Mouse (Mus musculus) megakaryocyte-erythroid progenitor cell, adult 5 weeks (primary cell): Measurements from ENCODE around the gene Ppp4c. TPM values are rescaled to one million over a fixed set of nuclear protein-coding genes. Genes with fewer than 3 reads are reported as not detected.

Experiments used
- polyA plus RNA-seq: library from polyadenylated mRNA; stranded (reverse); fragments of >175 nt; gene quantifications from 2 replicates; pipeline ENCODE4 v1.2.3, GENCODE M21; 2012

Gene Ppp4c
- polyA plus RNA-seq: 163 and 164 TPM in 2 replicates

GRCm38 (mm10) chr7:126791851-126792720 is at the start of gene Ppp4c:
TSS of gene Ppp4c (minus strand) at chr7:126792496.

GRCm38 (mm10) chr7:126831539-126831938 is 39.2 kb upstream of the Ppp4c start, which contains the start of gene 4930451I11Rik:
TSS of gene 4930451I11Rik (minus strand) at chr7:126831639.

GRCm38 (mm10) chr7:126797411-126798126 is 5.3 kb upstream of the Ppp4c start, which contains the start of gene Fam57b:
TSS of gene Fam57b (plus strand) at chr7:126797668.

GRCm38 (mm10) chr7:126780971-126781635 is 11.2 kb downstream of the Ppp4c start, which contains the start of gene Tbx6:
TSS of gene Tbx6 (plus strand) at chr7:126781483.

GRCm38 (mm10) chr7:126776598-126777057 is 15.7 kb downstream of the Ppp4c start, which contains the start of gene Ypel3:
TSS of gene Ypel3 (plus strand) at chr7:126776955.

GRCm38 (mm10) chr7:126766201-126766600 is 26.1 kb downstream of the Ppp4c start, which contains the start of gene Gdpd3:
TSS of gene Gdpd3 (plus strand) at chr7:126766334.

GRCm38 (mm10) chr7:126759050-126759671 is 33.1 kb downstream of the Ppp4c start, which contains the start of gene Mapk3:
TSS of gene Mapk3 (plus strand) at chr7:126759601.

Other genes with a start within 250 kb of the Ppp4c start
- 74.2 and 91.5 TPM in 2 replicates for gene Eif3c, start 226.1 kb downstream of the Ppp4c start, polyA plus RNA-seq
- 22.0 and 22.6 TPM in 2 replicates for gene Apobr, start 207.6 kb downstream of the Ppp4c start, polyA plus RNA-seq
- 20.1 and 24.7 TPM in 2 replicates for gene Cln3, start 206.7 kb downstream of the Ppp4c start, polyA plus RNA-seq
- 0.52 and 1.4 TPM in 2 replicates for gene Il27, start 197.6 kb downstream of the Ppp4c start, polyA plus RNA-seq
- gene Nupr1, start 161.6 kb downstream of the Ppp4c start, polyA plus RNA-seq: 3.6 and 5.1 TPM in 2 replicates
- gene Sgf29, start 143.2 kb downstream of the Ppp4c start, polyA plus RNA-seq: 88.3 and 96.1 TPM in 2 replicates
- gene Sult1a1, start 116.1 kb downstream of the Ppp4c start, polyA plus RNA-seq: 0.28 and 0.36 TPM in 2 replicates
- gene Bola2, start 97.1 kb downstream of the Ppp4c start, polyA plus RNA-seq: 283 and 326 TPM in 2 replicates
- gene Slx1b, start 96.7 kb downstream of the Ppp4c start, polyA plus RNA-seq: 9.5 and 9.6 TPM in 2 replicates
- 681 and 813 TPM in 2 replicates for gene Coro1a, start 84.7 kb downstream of the Ppp4c start, polyA plus RNA-seq
- 113 and 144 TPM in 2 replicates for gene Mapk3, start 32.9 kb downstream of the Ppp4c start, polyA plus RNA-seq
- 5.5 and 8.6 TPM in 2 replicates for gene Gdpd3, start 26.2 kb downstream of the Ppp4c start, polyA plus RNA-seq
- gene Ypel3, start 15.5 kb downstream of the Ppp4c start, polyA plus RNA-seq: 159 and 169 TPM in 2 replicates
- gene Tbx6, start 11.0 kb downstream of the Ppp4c start, polyA plus RNA-seq: 1.5 and 2.0 TPM in 2 replicates
- gene Fam57b, start 5.2 kb upstream of the Ppp4c start, polyA plus RNA-seq: 0.24 and 0.80 TPM in 2 replicates
- not detected in 2 replicates for gene 4930451I11Rik, start 39.1 kb upstream of the Ppp4c start, polyA plus RNA-seq
- 0.03 TPM in 1 of 2 replicates, not detected in the other for gene Doc2a, start 54.9 kb upstream of the Ppp4c start, polyA plus RNA-seq
- gene Hirip3, start 69.5 kb upstream of the Ppp4c start, polyA plus RNA-seq: 162 and 272 TPM in 2 replicates
- 655 and 810 TPM in 2 replicates for gene Ino80e, start 69.9 kb upstream of the Ppp4c start, polyA plus RNA-seq
- 176 and 182 TPM in 2 replicates for gene Taok2, start 92.2 kb upstream of the Ppp4c start, polyA plus RNA-seq
- 46.0 and 48.8 TPM in 2 replicates for gene Tmem219, start 130.4 kb upstream of the Ppp4c start, polyA plus RNA-seq
- gene Kctd13, start 136.4 kb upstream of the Ppp4c start, polyA plus RNA-seq: 24.7 and 27.7 TPM in 2 replicates
- 0.35 TPM in 1 of 2 replicates, not detected in the other for gene Asphd1, start 157.1 kb upstream of the Ppp4c start, polyA plus RNA-seq
- gene Sez6l2, start 158.1 kb upstream of the Ppp4c start, polyA plus RNA-seq: 1.5 and 2.1 TPM in 2 replicates
- 127 and 143 TPM in 2 replicates for gene Cdipt, start 183.4 kb upstream of the Ppp4c start, polyA plus RNA-seq
- gene Cdiptos, start 183.6 kb upstream of the Ppp4c start, polyA plus RNA-seq: 0.74 and 0.75 TPM in 2 replicates
- 25.1 and 28.0 TPM in 2 replicates for gene Mvp, start 222.1 kb upstream of the Ppp4c start, polyA plus RNA-seq
- 9.4 TPM in 1 of 2 replicates, not detected in the other for gene Pagr1b, start 224.0 kb upstream of the Ppp4c start, polyA plus RNA-seq
- gene Pagr1a, start 224.9 kb upstream of the Ppp4c start, polyA plus RNA-seq: 67.0 and 68.3 TPM in 2 replicates
- gene Gm42742, start 228.6 kb upstream of the Ppp4c start, polyA plus RNA-seq: 146 and 149 TPM in 2 replicates
- 0.61 and 0.66 TPM in 2 replicates for gene Prrt2, start 228.7 kb upstream of the Ppp4c start, polyA plus RNA-seq
- gene Maz, start 234.5 kb upstream of the Ppp4c start, polyA plus RNA-seq: 845 and 941 TPM in 2 replicates
- 29.9 and 30.8 TPM in 2 replicates for gene Kif22, start 250.0 kb upstream of the Ppp4c start, polyA plus RNA-seq